Mouse (Mus musculus): ENCODE data around the gene Ddb2.

Gene Ddb2

GRCm38 (mm10) chr2:91236601-91237510 is at the start of gene Ddb2:
Gene Ddb2 (minus strand): TSS chr2:91236982.
- peak; percentile 89 for DNase-seq (ENCODE audit: low read depth in 2 of 2, low spot score in 2 of 2)

GRCm38 (mm10) chr2:91285885-91286505 is 49.2 kb upstream of the Ddb2 start:
- DNase-seq (ENCODE audit: low read depth in 2 of 2, low spot score in 2 of 2), result peak in 1 of 2 experiments; percentile 32

DNA sequence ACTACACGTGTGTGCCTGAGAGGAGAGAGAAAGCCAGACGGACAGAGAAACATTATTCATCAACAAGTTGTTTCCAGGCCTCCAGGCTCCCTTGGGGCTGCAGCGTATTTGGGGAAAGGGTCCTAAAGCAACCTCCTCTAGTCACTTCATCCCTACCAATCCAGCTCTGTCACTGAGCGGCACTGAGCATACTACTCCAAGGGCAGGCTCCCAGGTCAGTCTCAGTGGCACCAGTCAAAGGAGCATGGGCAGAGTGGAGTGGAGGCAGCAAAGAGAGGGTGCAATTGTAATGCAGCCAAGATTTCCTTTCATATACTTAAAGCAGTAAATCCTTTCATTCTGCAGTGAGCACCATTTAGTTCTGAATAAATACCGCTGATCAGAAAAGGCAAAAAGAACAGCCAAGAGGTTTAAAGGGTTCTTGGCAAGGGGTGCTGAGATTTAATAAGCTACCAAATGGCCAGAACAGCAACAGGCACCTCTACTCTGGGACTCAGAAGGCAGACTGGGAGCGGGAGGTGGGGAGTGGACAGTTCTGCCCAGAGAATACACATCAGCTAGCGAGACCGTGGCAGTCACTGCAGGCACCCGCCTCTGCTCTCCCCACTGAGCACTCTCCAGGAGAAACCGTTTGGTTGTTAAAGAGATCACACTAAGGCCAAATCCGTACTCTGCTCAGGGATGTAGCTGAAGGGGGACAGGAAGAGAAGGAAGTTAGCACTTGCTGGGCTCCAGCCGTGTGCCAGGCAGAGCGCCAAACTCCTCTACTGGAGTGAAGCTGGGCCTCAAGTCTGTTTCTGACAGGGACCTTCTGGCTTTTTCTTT is 47.8 kb upstream of the Ddb2 start:
- no peak for DNase-seq (ENCODE audit: low read depth in 2 of 2, low spot score in 2 of 2)

GRCm38 (mm10) chr2:91283972-91284371 is 47.2 kb upstream of the Ddb2 start:
- DNase-seq (ENCODE audit: low read depth in 2 of 2, low spot score in 2 of 2), result no peak

DNA sequence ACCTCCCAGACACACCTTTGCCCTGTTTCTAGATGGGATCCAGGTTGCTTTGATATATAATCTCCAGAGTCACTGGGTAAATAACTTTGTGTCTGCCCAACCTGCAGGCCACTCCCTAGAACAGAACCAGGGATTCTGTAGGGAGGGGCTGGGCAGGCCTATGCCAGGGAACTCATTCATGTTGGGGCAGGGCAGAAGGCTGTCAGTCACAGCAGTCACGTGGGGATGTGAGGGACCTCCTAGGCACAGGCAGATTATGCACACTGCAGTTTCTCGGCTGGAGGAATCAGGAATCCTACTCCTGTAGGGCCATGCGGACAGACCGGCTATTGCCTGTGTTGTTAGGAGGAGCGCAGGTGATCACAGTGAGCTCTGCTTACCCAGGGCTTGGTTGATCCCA is 44.6 kb upstream of the Ddb2 start:
- DNase-seq (ENCODE audit: low read depth in 2 of 2, low spot score in 2 of 2), result no peak

DNA sequence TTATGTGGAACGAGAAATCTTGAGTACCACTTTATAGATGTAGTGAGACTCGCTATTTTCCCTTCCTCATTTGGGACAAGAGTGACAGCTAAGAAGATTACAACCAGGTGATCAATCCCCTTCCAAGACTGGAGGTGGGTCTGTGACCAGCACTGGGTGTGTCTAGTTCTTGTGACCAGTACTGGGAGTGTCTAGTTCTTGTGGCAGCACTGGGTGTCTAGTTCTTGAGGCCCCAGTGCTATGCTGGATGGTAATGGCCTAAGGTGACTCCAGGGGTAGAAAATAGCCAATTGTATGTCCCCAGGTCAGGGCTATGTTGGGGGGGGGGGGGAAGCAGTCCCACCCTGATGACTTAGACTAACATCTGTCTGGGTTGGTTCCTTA is 42.6 kb upstream of the Ddb2 start:
- DNase-seq (ENCODE audit: low read depth in 2 of 2, low spot score in 2 of 2), result no peak

GRCm38 (mm10) chr2:91278749-91279371 is 42.1 kb upstream of the Ddb2 start:
- DNase-seq (ENCODE audit: low read depth in 2 of 2, low spot score in 2 of 2), result no peak

DNA sequence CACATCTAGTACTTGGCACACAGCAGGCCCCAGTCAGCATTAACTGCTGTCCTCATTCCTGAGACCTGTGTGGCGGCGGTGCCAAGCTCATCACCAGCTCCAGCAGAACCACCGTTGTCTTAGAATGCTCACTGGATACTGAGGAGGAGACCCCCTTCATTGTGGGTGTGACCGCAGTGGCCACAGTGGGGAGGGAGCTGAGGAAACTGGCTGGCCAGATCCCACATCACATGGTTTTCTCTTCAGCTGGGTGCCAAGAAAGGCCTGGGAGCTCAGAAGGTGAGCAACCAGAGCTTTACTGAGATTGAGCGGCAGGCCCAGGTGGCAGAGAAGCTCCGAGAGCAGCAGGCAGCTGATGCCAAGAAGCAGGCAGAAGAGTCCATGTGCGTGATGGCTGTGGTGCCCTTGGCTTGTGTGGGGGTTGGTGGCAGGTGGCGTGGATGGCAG is 32.9 kb upstream of the Ddb2 start:
- DNase-seq (ENCODE audit: low read depth in 2 of 2, low spot score in 2 of 2), result no peak

DNA sequence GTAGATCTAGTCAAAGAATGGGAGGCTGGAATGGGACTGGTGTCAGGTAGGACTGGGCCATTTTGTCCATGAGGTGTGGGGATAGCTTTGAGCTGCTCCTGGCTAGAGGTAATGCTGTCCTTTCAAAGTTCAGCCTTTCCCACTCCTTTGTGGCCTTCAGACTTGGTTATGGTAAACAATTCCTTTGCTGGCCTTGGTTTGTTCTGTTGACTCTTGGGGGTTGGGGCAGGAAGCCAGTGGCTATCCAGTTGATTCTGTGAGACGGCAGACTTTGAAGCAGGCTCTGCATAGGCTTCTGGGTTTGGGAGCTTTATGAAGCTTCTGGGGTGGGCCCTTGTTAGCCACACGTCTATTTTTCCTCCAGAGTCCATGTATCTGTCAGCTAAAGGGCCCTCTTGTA is 31.9 kb upstream of the Ddb2 start:
- no peak for DNase-seq (ENCODE audit: low read depth in 2 of 2, low spot score in 2 of 2)

GRCm38 (mm10) chr2:91268042-91268441 is 31.3 kb upstream of the Ddb2 start:
- no peak for DNase-seq (ENCODE audit: low read depth in 2 of 2, low spot score in 2 of 2)

GRCm38 (mm10) chr2:91264711-91265681 is 28.2 kb upstream of the Ddb2 start, which contains the start of gene Arfgap2:
Gene Arfgap2 (plus strand): TSS chr2:91264974.
- peak; percentile 85 to 86 for DNase-seq (ENCODE audit: low read depth in 2 of 2, low spot score in 2 of 2)

- no peak for DNase-seq (ENCODE audit: low read depth in 2 of 2, low spot score in 2 of 2)
Measured at GRCm38 (mm10) chr2:91263692-91264660, 27.2 kb upstream of the Ddb2 start.

- DNase-seq (ENCODE audit: low read depth in 2 of 2, low spot score in 2 of 2), result no peak
Measured at GRCm38 (mm10) chr2:91259493-91259892, 22.7 kb upstream of the Ddb2 start.

- DNase-seq (ENCODE audit: low read depth in 2 of 2, low spot score in 2 of 2), result no peak
Measured at GRCm38 (mm10) chr2:91258830-91259229, 22.0 kb upstream of the Ddb2 start.

GRCm38 (mm10) chr2:91258054-91258453 is 21.3 kb upstream of the Ddb2 start:
- DNase-seq (ENCODE audit: low read depth in 2 of 2, low spot score in 2 of 2), result no peak

GRCm38 (mm10) chr2:91257126-91257980 is 20.6 kb upstream of the Ddb2 start:
- peak; percentile 42 to 53 for DNase-seq (ENCODE audit: low read depth in 2 of 2, low spot score in 2 of 2)

- peak in 1 of 2 experiments; percentile 29 for DNase-seq (ENCODE audit: low read depth in 2 of 2, low spot score in 2 of 2)
Measured at GRCm38 (mm10) chr2:91256256-91257125, 19.7 kb upstream of the Ddb2 start.

Data from CD8-positive naive resting alpha-beta T cell, adult 2 months (primary cell).